Mouse (Mus musculus): ENCODE measurements around the gene Plk1. TPM values are rescaled to one million over a fixed set of nuclear protein-coding genes. Genes with fewer than 3 reads are reported as not detected.

Plk1 gene
- 20.0 and 25.0 TPM in 2 replicates for polyA plus RNA-seq (2015; fragmentation: Nextera tagmentation; extraction: Ambion mirVana)

- under 1% methylated on average over 63 of the region's 63 CpGs for WGBS
- Histone ChIP-seq H3K9ac (ENCODE audit: low read depth, low read length) (peak within 1 kb of the TSS; percentile 63), H3K36me3 (ENCODE audit: control insufficient read depth, insufficient read depth) (peaks cover 12% of the 10 kb centered on the region; the same call in 1 of the 2 replicates), H3K4me3 (ENCODE audit: low read depth, low read length) (peak within 1 kb of the TSS; percentile 59), H3K4me2 (replicated peaks; ENCODE audit: low read depth) (peak within 1 kb of the TSS; percentile 87), H3K27me3 (replicated peaks; ENCODE audit: control insufficient read depth, insufficient read depth, low read length) (no peaks in the 10 kb centered on the region), H3K27ac (ENCODE audit: low read depth, low read length) (peak within 1 kb of the TSS; percentile 70; the same call in 1 of the 2 replicates), H3K4me1 (replicated peaks; ENCODE audit: control insufficient read depth, insufficient read depth, low read length) (no peaks in the 10 kb centered on the region; the same call in 1 of the 2 replicates), H3K9me3 (ENCODE audit: control insufficient read depth) (no peaks in the 10 kb centered on the region)
- ATAC-seq = peak; percentile 87
- TF ChIP-seq CTCF (IDR thresholded peaks at IDR 0.05; ENCODE audit: low read depth) = peak; percentile 25; the same call in 1 of the 2 replicates
These were observed at the start of gene Plk1 for GRCm38 (mm10) chr7:122158915-122159902. TSS of gene Plk1 (plus strand) at chr7:122159439.

GRCm38 (mm10) chr7:122123518-122123917, 35.7 kb upstream of the Plk1 start:
- ATAC-seq = no peak
- no peak overlapping the region for H3K4me3 ChIP-seq (ENCODE audit: low read depth, low read length)
- no peaks in the 10 kb centered on the region for H3K27me3 ChIP-seq (replicated peaks; ENCODE audit: control insufficient read depth, insufficient read depth, low read length)
- H3K4me2 ChIP-seq (replicated peaks; ENCODE audit: low read depth) = no peak overlapping the region
- 68% methylated on average over 4 of the region's 4 CpGs for WGBS
- H3K27ac ChIP-seq (ENCODE audit: low read depth, low read length) = no peak overlapping the region
- no peak for TF ChIP-seq CTCF (IDR thresholded peaks at IDR 0.05; ENCODE audit: low read depth)
- H3K9ac ChIP-seq (ENCODE audit: low read depth, low read length) = no peak overlapping the region
- H3K36me3 ChIP-seq (ENCODE audit: control insufficient read depth, insufficient read depth) = peaks cover 41% of the 10 kb centered on the region
- no peaks in the 10 kb centered on the region for H3K4me1 ChIP-seq (replicated peaks; ENCODE audit: control insufficient read depth, insufficient read depth, low read length)
- H3K9me3 ChIP-seq (ENCODE audit: control insufficient read depth) = no peaks in the 10 kb centered on the region

GRCm38 (mm10) chr7:122125636-122126035, 33.6 kb upstream of the Plk1 start:
- Histone ChIP-seq H3K9ac (ENCODE audit: low read depth, low read length) (no peak overlapping the region), H3K4me1 (replicated peaks; ENCODE audit: control insufficient read depth, insufficient read depth, low read length) (no peaks in the 10 kb centered on the region), H3K4me3 (ENCODE audit: low read depth, low read length) (no peak overlapping the region), H3K27me3 (replicated peaks; ENCODE audit: control insufficient read depth, insufficient read depth, low read length) (no peaks in the 10 kb centered on the region), H3K36me3 (ENCODE audit: control insufficient read depth, insufficient read depth) (peaks cover 36% of the 10 kb centered on the region), H3K9me3 (ENCODE audit: control insufficient read depth) (no peaks in the 10 kb centered on the region), H3K27ac (ENCODE audit: low read depth, low read length) (no peak overlapping the region), H3K4me2 (replicated peaks; ENCODE audit: low read depth) (no peak overlapping the region)
- peak; percentile 31; the same call in 1 of the 2 replicates for TF ChIP-seq CTCF (IDR thresholded peaks at IDR 0.05; ENCODE audit: low read depth)
- ATAC-seq = no peak
- 74% methylated on average over 8 of the region's 8 CpGs for WGBS

GRCm38 (mm10) chr7:122126946-122127345, 32.3 kb upstream of the Plk1 start:
- H3K4me2 ChIP-seq (replicated peaks; ENCODE audit: low read depth) = no peak overlapping the region
- no peaks in the 10 kb centered on the region for H3K4me1 ChIP-seq (replicated peaks; ENCODE audit: control insufficient read depth, insufficient read depth, low read length)
- no peak for ATAC-seq
- no peaks in the 10 kb centered on the region for H3K9me3 ChIP-seq (ENCODE audit: control insufficient read depth)
- WGBS = 92% methylated on average over 11 of the region's 11 CpGs
- no peaks in the 10 kb centered on the region for H3K27me3 ChIP-seq (replicated peaks; ENCODE audit: control insufficient read depth, insufficient read depth, low read length)
- no peak overlapping the region for H3K4me3 ChIP-seq (ENCODE audit: low read depth, low read length)
- peaks cover 25% of the 10 kb centered on the region for H3K36me3 ChIP-seq (ENCODE audit: control insufficient read depth, insufficient read depth)
- no peak for TF ChIP-seq CTCF (IDR thresholded peaks at IDR 0.05; ENCODE audit: low read depth)
- no peak overlapping the region for H3K27ac ChIP-seq (ENCODE audit: low read depth, low read length)
- H3K9ac ChIP-seq (ENCODE audit: low read depth, low read length) = no peak overlapping the region

- no peaks in the 10 kb centered on the region for H3K9me3 ChIP-seq (ENCODE audit: control insufficient read depth)
- H3K9ac ChIP-seq (ENCODE audit: low read depth, low read length) = no peak overlapping the region
These were observed 27.4 kb upstream of the Plk1 start for GRCm38 (mm10) chr7:122131834-122132233.

More at GRCm38 (mm10) chr7:122131834-122132233, 27.4 kb upstream of the Plk1 start:
- ATAC-seq = no peak
- peaks cover 23% of the 10 kb centered on the region for H3K36me3 ChIP-seq (ENCODE audit: control insufficient read depth, insufficient read depth)
- no peaks in the 10 kb centered on the region for H3K4me1 ChIP-seq (replicated peaks; ENCODE audit: control insufficient read depth, insufficient read depth, low read length)
- no peak for TF ChIP-seq CTCF (IDR thresholded peaks at IDR 0.05; ENCODE audit: low read depth)
- no peak overlapping the region for H3K27ac ChIP-seq (ENCODE audit: low read depth, low read length)
- peak overlapping the region; percentile 81 for H3K4me2 ChIP-seq (replicated peaks; ENCODE audit: low read depth)
- no peaks in the 10 kb centered on the region for H3K27me3 ChIP-seq (replicated peaks; ENCODE audit: control insufficient read depth, insufficient read depth, low read length)
- peak overlapping the region; percentile 84; the same call in 1 of the 2 replicates for H3K4me3 ChIP-seq (ENCODE audit: low read depth, low read length)
